Mouse (Mus musculus): ENCODE measurements around the gene Rmi2.
A peak's percentile ranks its signal among the peaks of the same experiment; 100 is the strongest.

Gene Rmi2

DNA sequence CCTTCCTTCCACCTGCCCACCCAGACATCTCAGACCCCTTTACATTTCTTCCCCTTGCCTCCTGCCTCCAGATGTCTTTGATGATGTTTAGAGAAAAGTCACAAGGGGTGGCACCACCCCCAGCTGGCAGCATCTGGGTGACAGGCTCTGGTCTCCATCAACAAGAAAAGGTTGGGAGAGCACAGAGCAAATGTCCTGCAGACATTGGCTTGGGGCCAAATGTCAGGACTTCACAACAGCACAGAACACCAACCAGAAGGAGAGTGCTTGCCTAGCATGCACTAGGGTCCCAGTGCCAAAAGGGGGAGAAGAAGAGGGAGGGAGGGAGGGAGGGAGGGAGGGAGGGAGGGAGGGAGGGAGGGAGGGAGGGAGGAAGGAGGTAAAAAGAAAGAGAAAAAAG lies 85.0 kb downstream of the Rmi2 start:
- no peak for DNase-seq (ENCODE audit: extremely low read depth, low read depth, low spot score)

DNA sequence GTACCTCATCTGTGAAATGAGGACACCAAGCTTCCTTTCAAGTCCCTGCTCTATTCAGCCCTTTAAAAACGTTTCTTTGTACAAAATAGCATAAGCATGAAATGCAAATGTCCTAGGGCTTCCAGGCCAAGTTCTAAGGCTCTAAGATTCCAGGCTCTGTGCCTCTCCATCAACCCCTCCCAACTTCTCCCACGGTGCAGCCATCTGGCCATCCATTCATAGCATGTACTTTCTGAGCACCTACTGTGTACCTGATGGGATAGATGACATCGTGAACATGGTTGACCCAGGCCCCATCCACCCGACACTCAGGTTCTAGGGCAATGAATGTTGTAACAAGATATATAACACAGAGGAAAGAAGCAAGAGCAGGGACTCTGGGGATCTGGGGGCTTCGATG lies 88.7 kb downstream of the Rmi2 start:
- DNase-seq (ENCODE audit: extremely low read depth, low read depth, low spot score): no peak

DNA sequence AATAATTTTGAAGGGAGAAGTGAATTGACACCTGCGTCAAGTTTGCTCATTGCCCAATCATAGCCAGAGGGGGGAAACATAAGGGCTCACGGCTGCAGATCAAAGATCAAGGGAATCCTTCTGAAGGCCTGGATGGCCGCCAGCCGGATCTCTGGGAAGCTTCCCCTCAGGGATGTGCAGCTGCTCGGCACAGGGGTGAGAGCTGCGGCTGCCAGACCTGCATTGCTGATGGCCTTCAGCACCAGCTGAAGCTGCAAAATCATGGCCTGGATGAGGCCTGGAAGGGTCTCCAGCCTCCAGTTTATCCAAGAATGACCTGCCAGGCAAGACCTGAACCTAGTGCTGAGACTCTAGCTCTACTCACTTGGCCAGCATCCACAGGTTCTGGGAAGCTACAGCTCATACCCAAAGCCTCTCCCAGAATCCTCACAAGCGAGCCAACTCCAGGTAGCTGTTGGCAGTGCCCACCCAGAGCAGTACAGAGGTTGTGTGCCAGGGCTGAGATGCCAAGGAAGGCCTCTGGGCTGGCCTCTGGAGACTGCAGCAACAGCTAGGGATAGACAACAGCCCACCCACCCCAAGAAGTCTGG lies 90.8 kb downstream of the Rmi2 start:
- peak; percentile 57 for DNase-seq (ENCODE audit: extremely low read depth, low read depth, low spot score)

DNA sequence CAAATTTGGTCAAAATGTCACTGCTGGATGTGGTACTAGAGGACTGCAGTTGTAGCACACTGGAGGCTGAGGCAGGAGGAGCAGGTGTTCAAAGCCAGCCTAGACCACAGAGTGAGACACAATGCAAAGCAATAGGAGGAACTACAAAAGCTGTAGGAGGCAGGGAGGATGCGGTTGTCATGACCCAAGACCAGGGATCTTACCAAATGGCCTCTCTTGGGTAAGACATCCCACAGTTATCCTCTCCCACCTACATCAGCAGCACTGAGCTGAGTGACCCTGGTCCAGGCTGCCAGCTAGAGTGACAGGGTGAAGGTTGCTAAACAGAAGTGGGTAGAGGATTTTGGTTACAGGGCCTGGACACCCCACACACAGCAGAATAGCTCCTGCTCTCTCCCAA lies 92.2 kb downstream of the Rmi2 start:
- DNase-seq (ENCODE audit: extremely low read depth, low read depth, low spot score): peak; percentile 40

DNA sequence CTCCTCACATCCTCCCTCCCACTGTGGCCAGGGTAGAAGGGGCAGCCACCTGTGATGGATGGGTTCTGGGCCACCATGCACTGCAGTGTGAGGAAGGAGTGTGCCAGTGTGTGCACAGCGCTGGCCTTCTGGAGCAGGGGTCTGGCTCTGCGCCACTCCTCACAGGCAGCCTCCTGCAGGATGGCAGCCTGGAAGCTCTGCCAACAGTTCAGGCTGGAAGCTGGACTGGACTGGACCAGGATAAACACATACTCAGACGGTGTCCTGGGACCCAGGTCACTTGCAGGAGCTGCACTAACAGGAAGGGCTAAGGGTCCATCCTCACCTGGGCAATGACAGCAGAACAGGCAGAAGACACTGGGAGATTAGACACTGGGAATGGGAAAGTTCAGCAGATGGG lies 98.5 kb downstream of the Rmi2 start:
- DNase-seq (ENCODE audit: extremely low read depth, low read depth, low spot score): no peak

DNA sequence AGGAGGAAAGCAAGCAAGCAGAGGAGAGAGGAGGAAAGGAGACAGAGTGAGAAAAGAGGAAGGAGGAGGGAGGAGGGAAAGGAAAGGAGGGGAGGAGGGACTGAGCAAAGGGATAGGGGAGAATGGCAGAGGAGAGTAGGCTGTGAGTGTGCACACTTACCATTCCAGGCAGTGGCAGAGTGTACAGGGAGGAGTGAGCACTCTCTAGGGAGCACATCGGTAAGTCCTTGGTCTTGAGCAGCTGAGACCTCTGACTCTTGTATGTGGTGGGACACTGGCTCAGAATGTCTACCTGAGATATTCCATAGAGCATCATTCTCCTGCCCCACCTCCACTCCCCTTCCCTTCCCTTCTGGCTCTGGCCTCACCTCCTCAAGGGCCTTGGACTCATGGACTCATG lies 99.2 kb downstream of the Rmi2 start:
- no peak for DNase-seq (ENCODE audit: extremely low read depth, low read depth, low spot score)

DNA sequence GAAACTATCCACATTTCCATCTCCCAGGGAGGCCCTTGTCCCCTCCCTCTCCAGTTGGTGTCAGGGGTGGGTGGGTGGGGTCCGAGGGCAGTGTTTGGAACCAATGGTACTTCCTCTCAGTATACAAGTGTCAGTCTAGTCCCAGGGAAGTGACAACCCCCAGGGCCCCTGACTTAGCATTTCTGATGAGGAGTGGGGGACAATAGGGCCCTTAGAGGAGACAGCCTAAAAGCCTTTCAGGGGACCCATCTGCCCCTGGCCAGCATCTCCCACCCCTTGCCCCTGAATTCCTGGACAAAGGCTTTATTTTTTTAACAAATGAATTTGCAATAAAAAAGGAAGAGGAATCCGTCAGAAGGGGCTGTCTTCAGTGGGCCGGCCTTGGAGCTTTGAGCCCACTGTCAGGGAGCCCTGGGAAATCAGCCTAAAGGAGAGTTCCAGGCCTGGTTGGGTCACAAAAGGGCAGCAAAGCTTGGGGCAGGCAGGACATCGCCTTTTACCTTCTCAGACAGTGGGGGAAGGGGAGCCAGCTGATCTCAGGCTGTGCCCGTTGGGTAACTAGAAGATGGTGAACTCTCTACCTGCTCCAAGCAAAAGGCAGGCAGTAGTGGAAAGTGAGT lies 102.0 kb downstream of the Rmi2 start:
- no peak for DNase-seq (ENCODE audit: extremely low read depth, low read depth, low spot score)

DNA sequence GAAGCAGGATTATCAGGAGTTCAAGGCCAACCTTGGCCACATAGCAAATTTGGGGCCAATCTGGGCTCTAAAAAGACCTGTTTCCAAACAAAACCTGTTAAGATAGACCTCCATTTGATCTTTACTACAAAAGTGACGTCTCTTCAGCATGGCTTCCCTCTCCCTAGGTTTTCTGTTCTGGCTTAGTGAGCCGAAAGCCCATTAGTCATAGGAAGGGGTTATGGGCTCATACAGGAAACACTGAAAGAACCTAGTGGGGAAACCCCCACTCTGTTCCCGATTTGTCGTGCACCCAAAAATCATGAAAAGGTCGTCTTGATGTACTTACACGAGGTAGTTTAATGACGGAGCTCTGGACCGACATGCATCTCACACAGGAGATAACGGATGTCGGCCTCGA lies 102.6 kb downstream of the Rmi2 start:
- DNase-seq (ENCODE audit: extremely low read depth, low read depth, low spot score): no peak

DNA sequence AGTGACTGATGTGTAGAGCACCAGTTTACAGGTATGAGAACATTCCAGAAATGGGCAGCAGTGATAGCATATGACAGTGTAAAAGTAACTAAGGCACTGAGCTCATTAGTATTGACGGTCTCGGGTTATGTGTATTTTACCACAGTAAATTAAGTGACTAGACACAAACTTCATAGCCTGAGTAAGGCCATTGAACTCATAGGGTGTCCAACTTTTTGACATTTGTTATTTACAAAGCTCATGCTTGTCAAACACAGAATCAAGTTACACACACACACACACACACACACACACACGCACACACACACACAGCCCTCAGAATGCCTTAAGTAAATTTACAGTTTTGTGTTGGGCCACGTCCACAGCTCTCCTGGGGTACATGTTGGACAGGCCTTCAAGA lies 105.1 kb downstream of the Rmi2 start:
- no peak for DNase-seq (ENCODE audit: extremely low read depth, low read depth, low spot score)

DNA sequence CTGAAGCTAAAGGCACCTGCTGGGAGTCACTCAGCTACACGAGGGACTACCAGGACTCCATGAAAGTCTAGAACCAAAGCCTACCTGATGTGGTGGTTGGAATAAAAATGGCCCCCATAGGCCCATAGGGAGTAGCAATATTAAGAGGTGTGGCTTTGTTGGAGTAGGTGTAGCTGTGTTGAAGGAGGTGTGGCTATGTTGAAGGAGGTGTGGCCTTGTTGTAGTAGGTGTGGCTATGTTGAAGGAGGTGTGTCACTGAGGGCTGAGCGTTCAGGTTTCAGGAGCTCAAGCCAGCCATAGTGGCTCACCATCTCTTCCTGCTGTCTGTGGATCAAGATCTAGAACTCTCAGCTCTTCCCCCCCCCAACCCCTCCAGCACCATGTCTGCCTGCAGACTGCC lies 105.8 kb downstream of the Rmi2 start:
- DNase-seq (ENCODE audit: extremely low read depth, low read depth, low spot score): no peak
